Mouse (Mus musculus): ENCODE data around the gene Adm2. TPM values are rescaled to one million over a fixed set of nuclear protein-coding genes. Genes with fewer than 3 reads are reported as not detected.

Gene Adm2
- not detected in 2 replicates for polyA plus RNA-seq (2015; fragmentation: Nextera tagmentation; extraction: Ambion mirVana)

GRCm38 (mm10) chr15:89322670-89323522, at the start of gene Adm2:
Adm2 (plus strand) TSS chr15:89322720.
- H3K27ac ChIP-seq, result no peak within 1 kb of the TSS
- no peaks in the 10 kb centered on the region for H3K36me3 ChIP-seq (replicated peaks)
- no peaks in the 10 kb centered on the region; the same call in 1 of the 2 replicates for H3K4me1 ChIP-seq
- H3K27me3 ChIP-seq (replicated peaks), result peaks cover 7% of the 10 kb centered on the region; the same call in 1 of the 2 replicates
- H3K9ac ChIP-seq, result no peak within 1 kb of the TSS
- no peak for ATAC-seq (replicated peaks)
- H3K4me3 ChIP-seq, result no peak within 1 kb of the TSS
- WGBS, result 9% methylated on average over 26 of the region's 26 CpGs
- H3K4me2 ChIP-seq, result peak within 1 kb of the TSS; percentile 19; the same call in 1 of the 2 replicates
- no peaks in the 10 kb centered on the region for H3K9me3 ChIP-seq

GRCm38 (mm10) chr15:89275497-89275896, 47.0 kb upstream of the Adm2 start:
- Histone ChIP-seq H3K27ac (no peak overlapping the region), H3K9ac (no peak overlapping the region), H3K27me3 (replicated peaks) (no peaks in the 10 kb centered on the region), H3K4me3 (no peak overlapping the region), H3K36me3 (replicated peaks) (peaks cover 71% of the 10 kb centered on the region), H3K4me2 (no peak overlapping the region), H3K4me1 (no peaks in the 10 kb centered on the region), H3K9me3 (no peaks in the 10 kb centered on the region)
- 70% methylated on average over 3 of the region's 3 CpGs for WGBS
- no peak for ATAC-seq (replicated peaks)

GRCm38 (mm10) chr15:89277366-89277765, 45.2 kb upstream of the Adm2 start:
- Histone ChIP-seq H3K4me3 (no peak overlapping the region), H3K36me3 (replicated peaks) (peaks cover 82% of the 10 kb centered on the region), H3K4me1 (no peaks in the 10 kb centered on the region), H3K9ac (no peak overlapping the region), H3K27me3 (replicated peaks) (no peaks in the 10 kb centered on the region), H3K4me2 (no peak overlapping the region), H3K9me3 (no peaks in the 10 kb centered on the region), H3K27ac (no peak overlapping the region)
- no peak for ATAC-seq (replicated peaks)
- 95% methylated on average over 4 of the region's 4 CpGs for WGBS

DNA sequence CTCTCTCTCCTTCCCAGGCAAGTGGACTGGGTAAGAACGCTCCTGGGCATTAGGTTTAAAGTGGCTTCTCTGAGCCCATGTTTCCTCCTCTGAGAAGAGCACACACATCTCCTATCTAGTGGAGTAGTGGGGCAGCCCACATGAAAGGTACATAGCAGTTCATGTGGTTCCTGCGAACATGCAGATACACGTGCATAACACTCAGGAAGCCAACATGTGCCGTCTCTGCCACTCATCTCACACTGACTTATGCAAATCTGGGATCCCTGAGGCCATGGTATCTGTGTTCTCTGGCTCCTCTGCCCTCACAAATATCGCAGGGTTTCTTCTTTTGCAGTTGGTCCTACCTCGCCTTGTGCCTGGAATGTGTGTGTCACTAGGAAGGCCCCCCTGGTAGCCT, 40.0 kb upstream of the Adm2 start:
- no peak overlapping the region for H3K27ac ChIP-seq
- no peak overlapping the region for H3K9ac ChIP-seq
- H3K9me3 ChIP-seq, result no peaks in the 10 kb centered on the region
- no peak overlapping the region for H3K4me2 ChIP-seq
- no peak for ATAC-seq (replicated peaks)
- no peaks in the 10 kb centered on the region for H3K27me3 ChIP-seq (replicated peaks)
- H3K4me3 ChIP-seq, result no peak overlapping the region
- WGBS, result 79% methylated on average over 6 of the region's 6 CpGs
- H3K36me3 ChIP-seq (replicated peaks), result peaks cover 75% of the 10 kb centered on the region
- no peaks in the 10 kb centered on the region for H3K4me1 ChIP-seq

DNA sequence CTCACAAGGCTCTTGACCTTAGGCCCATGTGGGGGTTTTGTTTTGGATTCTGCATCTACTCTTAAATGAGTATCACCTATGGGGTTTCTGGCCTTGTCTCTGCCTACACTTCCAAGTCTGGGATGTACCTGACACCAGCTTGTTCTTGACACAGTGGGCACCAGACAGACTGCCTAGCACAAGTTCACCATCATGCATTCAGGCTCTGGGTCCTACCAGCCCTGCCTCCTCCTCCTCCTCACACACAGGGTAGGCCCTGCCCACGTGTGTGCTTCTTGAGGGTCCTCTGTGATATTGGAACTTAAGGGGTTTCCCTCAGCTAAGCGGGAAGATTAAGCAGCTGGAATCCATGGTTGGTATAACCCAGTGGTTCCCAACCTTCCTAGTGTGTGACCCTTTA, 38.4 kb upstream of the Adm2 start:
- H3K9ac ChIP-seq, result no peak overlapping the region
- peaks cover 72% of the 10 kb centered on the region for H3K36me3 ChIP-seq (replicated peaks)
- ATAC-seq (replicated peaks), result no peak
- no peaks in the 10 kb centered on the region for H3K4me1 ChIP-seq
- no peaks in the 10 kb centered on the region for H3K9me3 ChIP-seq
- H3K27ac ChIP-seq, result no peak overlapping the region
- H3K27me3 ChIP-seq (replicated peaks), result no peaks in the 10 kb centered on the region
- H3K4me3 ChIP-seq, result no peak overlapping the region
- 91% methylated on average over 2 of the region's 2 CpGs for WGBS
- no peak overlapping the region for H3K4me2 ChIP-seq

DNA sequence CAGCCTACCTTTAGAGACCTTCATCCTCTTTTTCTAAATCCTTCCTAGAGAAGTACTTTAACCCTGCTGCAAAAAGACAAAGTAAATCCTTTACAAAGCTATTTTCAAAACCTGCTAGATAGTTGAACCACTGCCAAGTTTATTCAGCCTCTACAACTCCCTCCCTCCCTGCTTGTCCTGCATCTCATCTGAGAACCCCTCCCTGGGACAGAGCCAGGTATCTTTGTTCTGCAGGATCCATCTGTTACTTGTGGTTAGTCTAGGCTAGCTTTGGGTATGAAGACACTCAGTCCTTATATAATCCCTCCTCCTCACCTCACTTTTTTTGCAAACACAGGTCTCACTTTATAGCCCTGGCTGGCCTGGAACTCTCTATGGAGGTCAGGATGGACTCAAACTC, 37.5 kb upstream of the Adm2 start:
- no peak overlapping the region for H3K9ac ChIP-seq
- H3K4me3 ChIP-seq, result no peak overlapping the region
- H3K27ac ChIP-seq, result no peak overlapping the region
- ATAC-seq (replicated peaks), result no peak
- H3K36me3 ChIP-seq (replicated peaks), result peaks cover 74% of the 10 kb centered on the region
- no peaks in the 10 kb centered on the region for H3K27me3 ChIP-seq (replicated peaks)
- no peaks in the 10 kb centered on the region for H3K4me1 ChIP-seq
- no peak overlapping the region for H3K4me2 ChIP-seq
- H3K9me3 ChIP-seq, result no peaks in the 10 kb centered on the region

GRCm38 (mm10) chr15:89285478-89285877, 37.0 kb upstream of the Adm2 start:
- H3K27ac ChIP-seq, result no peak overlapping the region
- ATAC-seq (replicated peaks), result no peak
- peaks cover 70% of the 10 kb centered on the region for H3K36me3 ChIP-seq (replicated peaks)
- H3K9me3 ChIP-seq, result no peaks in the 10 kb centered on the region
- WGBS, result 95% methylated on average over 5 of the region's 5 CpGs
- no peaks in the 10 kb centered on the region for H3K27me3 ChIP-seq (replicated peaks)
- no peak overlapping the region for H3K9ac ChIP-seq
- no peaks in the 10 kb centered on the region for H3K4me1 ChIP-seq
- H3K4me3 ChIP-seq, result no peak overlapping the region
- no peak overlapping the region for H3K4me2 ChIP-seq

- WGBS, result 83% methylated on average over 7 of the region's 7 CpGs
- no peak overlapping the region for H3K27ac ChIP-seq
These were observed 36.4 kb upstream of the Adm2 start for GRCm38 (mm10) chr15:89286114-89286513.

GRCm38 (mm10) chr15:89286582-89286981, 35.9 kb upstream of the Adm2 start:
- Histone ChIP-seq H3K4me3 (no peak overlapping the region), H3K9me3 (no peaks in the 10 kb centered on the region), H3K27ac (no peak overlapping the region), H3K27me3 (replicated peaks) (no peaks in the 10 kb centered on the region), H3K4me1 (no peaks in the 10 kb centered on the region), H3K36me3 (replicated peaks) (peaks cover 67% of the 10 kb centered on the region), H3K9ac (no peak overlapping the region), H3K4me2 (no peak overlapping the region)
- WGBS, result 83% methylated on average over 5 of the region's 5 CpGs
- ATAC-seq (replicated peaks), result no peak

More at GRCm38 (mm10) chr15:89286114-89286513, 36.4 kb upstream of the Adm2 start:
- no peak overlapping the region for H3K9ac ChIP-seq
- no peaks in the 10 kb centered on the region for H3K4me1 ChIP-seq
- peaks cover 70% of the 10 kb centered on the region for H3K36me3 ChIP-seq (replicated peaks)
- no peak overlapping the region for H3K4me2 ChIP-seq
- no peaks in the 10 kb centered on the region for H3K9me3 ChIP-seq
- H3K27me3 ChIP-seq (replicated peaks), result no peaks in the 10 kb centered on the region
- H3K4me3 ChIP-seq, result no peak overlapping the region
- no peak for ATAC-seq (replicated peaks)

- H3K4me2 ChIP-seq, result no peak overlapping the region
- no peaks in the 10 kb centered on the region for H3K27me3 ChIP-seq (replicated peaks)
- H3K36me3 ChIP-seq (replicated peaks), result peaks cover 62% of the 10 kb centered on the region
- no peaks in the 10 kb centered on the region for H3K4me1 ChIP-seq
- H3K9me3 ChIP-seq, result no peaks in the 10 kb centered on the region
- no peak overlapping the region for H3K4me3 ChIP-seq
- no peak overlapping the region for H3K9ac ChIP-seq
- H3K27ac ChIP-seq, result no peak overlapping the region; the same call in 1 of the 2 replicates
- WGBS, result 88% methylated on average over 23 of the region's 23 CpGs
- ATAC-seq (replicated peaks), result no peak; the same call in 1 of the 2 replicates
These were observed 34.2 kb upstream of the Adm2 start for GRCm38 (mm10) chr15:89288227-89288767.

- Histone ChIP-seq H3K9me3 (no peaks in the 10 kb centered on the region), H3K4me2 (no peak overlapping the region), H3K9ac (no peak overlapping the region), H3K4me3 (no peak overlapping the region), H3K27me3 (replicated peaks) (no peaks in the 10 kb centered on the region), H3K36me3 (replicated peaks) (peaks cover 63% of the 10 kb centered on the region), H3K4me1 (no peaks in the 10 kb centered on the region), H3K27ac (no peak overlapping the region)
- 96% methylated on average over 11 of the region's 11 CpGs for WGBS
- no peak for ATAC-seq (replicated peaks)
These were observed 33.1 kb upstream of the Adm2 start for GRCm38 (mm10) chr15:89289455-89289854.

DNA sequence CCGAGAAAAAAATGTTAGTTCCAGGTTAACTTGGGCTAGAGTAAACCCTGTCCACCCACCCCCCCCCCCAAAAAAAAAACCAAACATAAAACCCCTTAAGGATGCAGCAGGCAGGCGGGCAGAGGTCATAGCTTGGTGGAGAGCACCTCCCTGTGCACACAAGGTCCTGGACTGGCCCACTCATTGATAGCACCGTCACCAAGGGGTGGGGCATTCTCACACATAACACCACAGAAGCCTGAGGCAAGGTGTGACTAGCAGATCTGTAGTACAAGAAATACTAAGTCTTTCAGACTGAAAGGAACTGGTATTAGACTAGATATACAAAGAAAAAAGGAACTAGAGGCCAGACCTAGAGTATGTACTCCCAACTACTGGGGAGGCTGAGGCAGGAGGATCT, 31.0 kb upstream of the Adm2 start:
- Histone ChIP-seq H3K9me3 (no peaks in the 10 kb centered on the region), H3K27me3 (replicated peaks) (no peaks in the 10 kb centered on the region), H3K36me3 (replicated peaks) (peaks cover 77% of the 10 kb centered on the region), H3K27ac (no peak overlapping the region), H3K4me3 (no peak overlapping the region), H3K4me2 (no peak overlapping the region), H3K9ac (no peak overlapping the region), H3K4me1 (no peaks in the 10 kb centered on the region)
- no peak for ATAC-seq (replicated peaks)
- 92% methylated on average over 3 of the region's 3 CpGs for WGBS

GRCm38 (mm10) chr15:89292795-89293194, 29.7 kb upstream of the Adm2 start:
- 89% methylated on average over 2 of the region's 2 CpGs for WGBS

More at GRCm38 (mm10) chr15:89292795-89293194, 29.7 kb upstream of the Adm2 start:
- Histone ChIP-seq H3K36me3 (replicated peaks) (peaks cover 69% of the 10 kb centered on the region), H3K4me3 (no peak overlapping the region), H3K4me1 (no peaks in the 10 kb centered on the region), H3K9ac (no peak overlapping the region), H3K4me2 (no peak overlapping the region), H3K27ac (no peak overlapping the region), H3K9me3 (no peaks in the 10 kb centered on the region), H3K27me3 (replicated peaks) (no peaks in the 10 kb centered on the region)
- no peak for ATAC-seq (replicated peaks)

All from midbrain, embryonic 15.5 days (tissue).